Comparison of ENCODE assay signal across 8 mouse cellular contexts in the genomic region with DNA sequence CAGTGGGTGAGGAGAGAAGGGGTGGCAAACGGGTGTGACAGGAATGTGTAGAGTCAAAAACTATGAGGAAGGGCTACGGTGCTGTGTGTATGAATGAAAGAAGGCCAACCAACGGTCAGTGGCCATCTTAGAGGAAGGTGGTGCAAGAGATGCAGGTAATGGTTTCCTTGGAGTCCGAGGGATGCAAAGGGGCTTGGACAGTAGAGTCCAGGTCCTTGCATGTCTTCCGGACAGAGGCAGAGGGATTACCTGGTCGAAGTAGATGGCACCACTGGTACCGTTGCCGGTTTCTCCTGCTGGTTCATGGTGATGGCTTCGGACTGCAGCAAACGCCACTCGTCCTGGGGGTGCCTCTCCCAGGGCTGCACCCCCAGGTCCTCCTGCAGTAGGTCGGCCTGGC. TPM values are rescaled to one million over a fixed set of nuclear protein-coding genes. Genes with fewer than 3 reads are reported as not detected.
A peak's percentile ranks its signal among the peaks of the same experiment; 100 is the strongest.
DNase-seq lines count a peak whose midpoint lies in the region; ATAC-seq lines count a peak whose summit lies in the region.
"Had no signal": no experiment of that assay in that cellular context is flagged by ENCODE, and none has a peak within 500 bp of the region (broad histone marks: within the 10 kb centered on the region; RNA-seq: fewer than 3 reads in every experiment).

No protein-coding gene starts in this region.

- peaks cover 31% of the 10 kb centered on the region for H3K4me1 ChIP-seq in heart, embryonic 15.5 days (replicated peaks)
- H3K4me1 ChIP-seq in neural tube, embryonic 11.5 days (ENCODE audit: control insufficient read depth, insufficient read depth, low read length): peaks cover 9% of the 10 kb centered on the region; the same call in 1 of the 2 replicates
- peaks cover 39% of the 10 kb centered on the region for H3K4me1 ChIP-seq in liver, embryonic 11.5 days (replicated peaks; ENCODE audit: control insufficient read depth, insufficient read depth, low read length)

- H3K36me3 ChIP-seq in heart, embryonic 15.5 days: peaks cover 20% of the 10 kb centered on the region
- H3K36me3 ChIP-seq in neural tube, embryonic 11.5 days (ENCODE audit: control insufficient read depth, insufficient read depth, low read length): no peaks in the 10 kb centered on the region
- peaks cover 21% of the 10 kb centered on the region for H3K36me3 ChIP-seq in liver, embryonic 11.5 days (ENCODE audit: control insufficient read depth, insufficient read depth, low read length)

- DNase-seq in heart, adult 9 months (ENCODE audit: low spot score in 2 of 2): no peak
- no peak for DNase-seq in neural tube, embryonic 11.5 days (ENCODE audit: low spot score)
- DNase-seq in neural tube, embryonic 10.5 days (ENCODE audit: extremely low spot score, low spot score): no peak
- DNase-seq in liver, embryonic 11.5 days (ENCODE audit: low spot score): no peak
- DNase-seq in thymus, postnatal 25 days: no peak
- no peak for DNase-seq in ovary, postnatal 14 days (ENCODE audit: low spot score)
- DNase-seq: thymus, postnatal 36 days had no signal

- H3K27ac ChIP-seq in heart, embryonic 15.5 days: peak overlapping the region; percentile 97
- H3K27ac ChIP-seq in neural tube, embryonic 11.5 days (ENCODE audit: low read depth, low read length): 0 out of 2 replicates have a peak overlapping the region, but pooled peaks have one; percentile 17
- H3K27ac ChIP-seq in liver, embryonic 11.5 days (ENCODE audit: low read depth, low read length): peak overlapping the region; percentile 57; the same call in 1 of the 2 replicates

- H3K4me3 ChIP-seq in heart, embryonic 15.5 days: no peak overlapping the region
- no peak overlapping the region for H3K4me3 ChIP-seq in neural tube, embryonic 11.5 days (ENCODE audit: low read depth, low read length)
- no peak overlapping the region for H3K4me3 ChIP-seq in liver, embryonic 11.5 days (ENCODE audit: low read depth, low read length)

- 84% methylated on average over 12 of the region's 12 CpGs for WGBS in heart, embryonic 15.5 days
- 90% methylated on average over 12 of the region's 12 CpGs for WGBS in neural tube, embryonic 11.5 days
- WGBS in liver, embryonic 11.5 days: 88% methylated on average over 12 of the region's 12 CpGs

- ATAC-seq in heart, embryonic 15.5 days (replicated peaks; ENCODE audit: insufficient number of reproducible peaks, insufficient read depth, low FRiP score, low read depth): no peak
- no peak for ATAC-seq in neural tube, embryonic 11.5 days (ENCODE audit: insufficient read depth, low FRiP score, low TSS enrichment)
- no peak for ATAC-seq in liver, embryonic 11.5 days (replicated peaks; ENCODE audit: low FRiP score)

- no peaks in the 10 kb centered on the region for H3K27me3 ChIP-seq in heart, embryonic 15.5 days
- no peaks in the 10 kb centered on the region for H3K27me3 ChIP-seq in neural tube, embryonic 11.5 days (ENCODE audit: control insufficient read depth, insufficient read depth, low read length)
- H3K27me3 ChIP-seq in liver, embryonic 11.5 days (replicated peaks; ENCODE audit: control insufficient read depth, insufficient read depth, low read length): no peaks in the 10 kb centered on the region

- no peak overlapping the region for H3K9ac ChIP-seq in heart, embryonic 15.5 days
- H3K9ac ChIP-seq in neural tube, embryonic 11.5 days (ENCODE audit: low read length): no peak overlapping the region
- H3K9ac ChIP-seq in liver, embryonic 11.5 days (ENCODE audit: low read depth, low read length): 0 out of 2 replicates have a peak overlapping the region, but pooled peaks have one; percentile 20

- no peaks in the 10 kb centered on the region for H3K9me3 ChIP-seq in heart, embryonic 15.5 days (replicated peaks)
- H3K9me3 ChIP-seq in neural tube, embryonic 11.5 days (ENCODE audit: control insufficient read depth, low read length): no peaks in the 10 kb centered on the region
- H3K9me3 ChIP-seq in liver, embryonic 11.5 days (ENCODE audit: control insufficient read depth, low read length): no peaks in the 10 kb centered on the region

- peak overlapping the region; percentile 68; the same call in 1 of the 2 replicates for H3K4me2 ChIP-seq in heart, embryonic 15.5 days
- H3K4me2 ChIP-seq in neural tube, embryonic 11.5 days (ENCODE audit: low read depth): no peak overlapping the region
- peak overlapping the region; percentile 85 for H3K4me2 ChIP-seq in liver, embryonic 11.5 days

RNA-seq across cellular contexts. Expression of a gene that starts 0.5 kb away (rescaled TPM):
- 0.36 and 0.50 TPM in 2 replicates for polyA plus RNA-seq in heart, embryonic 15.5 days (2015; fragmentation: Nextera tagmentation; extraction: Ambion mirVana)
- 0.13 and 0.22 TPM in 2 replicates for polyA plus RNA-seq in neural tube, embryonic 11.5 days (2014; fragmentation: Nextera tagmentation; extraction: Ambion mirVana)
- 0.47 and 0.60 TPM in 2 replicates for polyA plus RNA-seq in liver, embryonic 11.5 days (2014; fragmentation: Nextera tagmentation; extraction: Ambion mirVana)

RNA-seq across cellular contexts. Expression of a gene that starts 1.1 kb away (rescaled TPM):
- 9.2 and 12.6 TPM in 2 replicates for polyA plus RNA-seq in heart, embryonic 15.5 days (2015; fragmentation: Nextera tagmentation; extraction: Ambion mirVana)
- polyA plus RNA-seq in neural tube, embryonic 11.5 days (2014; fragmentation: Nextera tagmentation; extraction: Ambion mirVana): 11.8 and 13.0 TPM in 2 replicates
- polyA plus RNA-seq in liver, embryonic 11.5 days (2014; fragmentation: Nextera tagmentation; extraction: Ambion mirVana): 12.6 and 14.6 TPM in 2 replicates

RNA-seq across cellular contexts. Expression of a gene that starts 16.4 kb away (rescaled TPM):
- 45.3 and 60.8 TPM in 2 replicates for polyA plus RNA-seq in heart, embryonic 15.5 days (2015; fragmentation: Nextera tagmentation; extraction: Ambion mirVana)
- 45.7 and 52.6 TPM in 2 replicates for polyA plus RNA-seq in neural tube, embryonic 11.5 days (2014; fragmentation: Nextera tagmentation; extraction: Ambion mirVana)
- 24.3 and 30.5 TPM in 2 replicates for polyA plus RNA-seq in liver, embryonic 11.5 days (2014; fragmentation: Nextera tagmentation; extraction: Ambion mirVana)

RNA-seq across cellular contexts. Expression of a gene that starts 29.9 kb away (rescaled TPM):
- polyA plus RNA-seq in heart, embryonic 15.5 days (2015; fragmentation: Nextera tagmentation; extraction: Ambion mirVana): 12.7 and 15.0 TPM in 2 replicates
- polyA plus RNA-seq in neural tube, embryonic 11.5 days (2014; fragmentation: Nextera tagmentation; extraction: Ambion mirVana): 15.1 and 16.0 TPM in 2 replicates
- 12.0 and 12.2 TPM in 2 replicates for polyA plus RNA-seq in liver, embryonic 11.5 days (2014; fragmentation: Nextera tagmentation; extraction: Ambion mirVana)

Comparison
In these comparisons a context has a peak if more than half of its experiments do, and no peak if none do; other contexts are left out.
1. H3K27ac ChIP-seq: peak in every context shown above with its lines; median percentile 97 in heart, embryonic 15.5 days; 57 in liver, embryonic 11.5 days; 17 in neural tube, embryonic 11.5 days.